Mouse (Mus musculus) adipocyte (in vitro differentiated cells): ENCODE data around the gene Nhlh2.

Experiments
- DNase-seq: peaks from one replicate; pipeline ENCODE4 v3.0.0-alpha.2; 2016; ENCODE audit warnings: low spot score

The Nhlh2 gene

DNA sequence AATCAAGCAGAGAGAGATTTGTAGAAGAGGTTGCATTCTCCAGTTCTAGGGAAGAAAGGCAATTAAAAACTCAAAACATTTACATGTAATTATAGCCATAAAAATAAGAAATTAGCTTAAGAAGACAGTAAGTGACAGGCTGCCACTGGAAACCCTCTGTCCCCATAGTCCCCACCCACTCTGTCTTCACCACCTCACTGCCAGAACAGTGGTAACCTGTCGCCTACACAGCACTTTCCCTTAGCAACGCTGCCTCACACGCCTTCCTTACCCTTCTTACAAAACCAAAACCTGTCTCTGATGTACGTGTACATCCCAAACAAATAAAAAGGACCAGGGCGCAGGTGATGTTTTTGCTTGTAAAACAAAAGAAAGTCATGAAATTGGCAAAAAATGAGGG is 15.8 kb downstream of the Nhlh2 start:
- DNase-seq: no peak

DNA sequence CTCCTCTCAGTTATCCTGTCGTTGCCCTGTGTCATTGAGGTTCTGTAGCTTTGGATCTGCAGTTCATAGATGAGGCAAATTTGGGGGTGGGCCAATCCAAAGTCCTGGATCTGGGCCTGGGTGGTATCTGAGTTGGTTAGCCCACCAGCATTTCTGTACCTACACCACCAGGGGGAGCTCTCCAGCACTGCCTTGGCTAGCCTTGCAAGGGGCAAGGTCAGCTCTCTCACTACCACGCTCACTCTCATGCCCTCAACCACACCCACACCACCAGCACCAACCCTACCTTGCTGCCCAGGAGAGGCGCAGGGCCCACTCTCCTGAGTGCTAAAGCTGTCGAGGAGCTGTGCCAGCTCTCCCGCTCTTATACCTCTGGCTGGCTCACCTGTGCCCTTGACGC is 18.0 kb downstream of the Nhlh2 start:
- peak; percentile 9 for DNase-seq

DNA sequence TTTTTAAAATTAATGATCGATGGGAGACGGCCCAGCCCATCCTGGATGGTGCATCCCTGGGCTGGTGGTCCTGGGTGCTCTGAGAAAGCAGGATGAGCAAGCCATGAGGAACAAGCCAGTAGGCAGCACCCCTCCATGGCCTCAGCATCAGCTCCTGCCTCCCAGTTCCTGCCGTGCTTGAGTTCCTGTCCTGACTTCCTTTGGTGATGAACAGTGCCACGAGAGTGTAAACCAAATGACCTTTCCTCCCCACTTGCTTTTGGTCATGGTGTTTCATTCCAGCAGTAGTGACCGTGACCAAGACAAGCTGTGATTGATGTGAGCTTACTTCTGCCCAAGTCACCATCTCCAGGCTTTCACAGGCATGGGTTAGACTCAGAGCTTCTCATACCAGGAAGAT is 27.9 kb downstream of the Nhlh2 start:
- no peak for DNase-seq

DNA sequence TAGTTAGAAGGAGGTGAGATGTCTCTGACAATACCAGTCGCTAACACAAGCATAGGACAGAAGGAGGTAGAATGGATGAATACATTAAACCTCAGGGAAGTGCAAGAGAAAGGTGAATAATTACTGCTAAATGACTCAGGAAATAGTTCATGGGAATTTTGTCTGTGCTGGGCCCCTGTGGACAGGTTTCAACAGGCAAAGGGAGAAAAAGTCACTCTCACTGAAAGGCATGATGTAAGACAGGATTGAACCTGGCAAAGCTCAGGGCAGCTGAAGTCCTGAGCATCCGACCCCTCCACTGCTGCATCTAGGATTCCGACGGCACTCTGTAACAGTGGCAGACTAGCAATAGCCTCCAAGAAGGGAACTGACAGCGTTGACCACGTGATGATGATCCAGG is 28.7 kb downstream of the Nhlh2 start:
- DNase-seq: no peak

DNA sequence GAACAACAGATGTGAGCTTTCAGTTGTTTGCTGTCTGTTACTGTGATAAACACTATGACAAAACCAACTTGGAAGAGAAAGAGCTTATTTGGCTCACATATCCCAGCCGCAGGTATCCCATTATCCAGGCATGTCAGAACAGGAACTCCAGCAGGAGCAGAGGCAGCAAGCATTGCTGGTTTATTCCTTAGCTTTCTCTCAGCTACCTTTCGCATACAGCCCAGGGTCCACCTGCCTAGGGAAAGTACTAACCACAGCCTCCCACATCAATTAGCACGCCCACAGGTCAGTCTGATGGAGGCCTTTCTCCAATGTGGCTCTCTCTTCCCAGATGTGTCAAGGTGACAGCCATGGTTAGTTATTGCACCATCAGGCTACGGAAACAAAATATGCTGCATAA is 31.8 kb downstream of the Nhlh2 start:
- DNase-seq: no peak

DNA sequence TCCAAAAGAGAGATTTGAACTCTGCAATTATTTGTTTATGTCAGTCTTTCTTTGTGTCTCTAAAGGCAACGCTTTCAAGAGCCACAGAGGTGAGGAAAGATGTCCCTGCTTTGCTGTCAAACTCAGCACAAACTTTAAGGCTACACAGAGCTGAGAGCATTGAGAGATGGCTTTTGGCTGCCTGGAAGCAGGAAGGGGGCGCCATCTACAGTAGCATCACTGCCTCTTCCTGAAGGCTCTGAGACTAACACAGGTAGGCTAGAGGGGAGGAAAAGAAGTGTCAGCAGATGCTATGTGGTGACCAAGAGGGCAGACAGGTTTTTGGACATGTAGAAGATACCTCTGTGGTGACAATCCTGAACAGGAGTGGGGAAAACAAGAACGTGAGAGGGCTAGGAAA is 35.2 kb downstream of the Nhlh2 start:
- no peak for DNase-seq

DNA sequence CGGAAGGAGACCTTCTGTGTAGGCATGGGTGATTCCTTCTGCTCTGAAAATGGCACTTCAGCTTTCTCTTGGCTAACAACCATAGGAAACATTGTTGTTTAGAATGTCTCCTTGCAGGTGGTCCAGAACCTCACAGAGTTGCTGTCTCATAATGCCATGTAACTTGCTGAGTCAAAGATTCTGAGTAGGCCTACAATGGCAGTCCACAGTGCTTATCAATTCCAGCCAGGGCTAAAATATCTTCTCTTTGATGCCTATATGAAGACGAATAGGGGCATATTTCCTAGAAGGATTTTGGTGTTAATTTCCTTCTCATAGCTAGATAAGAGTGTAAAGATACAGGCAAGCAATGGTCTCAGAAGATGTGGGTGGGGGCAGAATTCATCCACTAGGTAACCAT is 37.7 kb downstream of the Nhlh2 start:
- no peak for DNase-seq

DNA sequence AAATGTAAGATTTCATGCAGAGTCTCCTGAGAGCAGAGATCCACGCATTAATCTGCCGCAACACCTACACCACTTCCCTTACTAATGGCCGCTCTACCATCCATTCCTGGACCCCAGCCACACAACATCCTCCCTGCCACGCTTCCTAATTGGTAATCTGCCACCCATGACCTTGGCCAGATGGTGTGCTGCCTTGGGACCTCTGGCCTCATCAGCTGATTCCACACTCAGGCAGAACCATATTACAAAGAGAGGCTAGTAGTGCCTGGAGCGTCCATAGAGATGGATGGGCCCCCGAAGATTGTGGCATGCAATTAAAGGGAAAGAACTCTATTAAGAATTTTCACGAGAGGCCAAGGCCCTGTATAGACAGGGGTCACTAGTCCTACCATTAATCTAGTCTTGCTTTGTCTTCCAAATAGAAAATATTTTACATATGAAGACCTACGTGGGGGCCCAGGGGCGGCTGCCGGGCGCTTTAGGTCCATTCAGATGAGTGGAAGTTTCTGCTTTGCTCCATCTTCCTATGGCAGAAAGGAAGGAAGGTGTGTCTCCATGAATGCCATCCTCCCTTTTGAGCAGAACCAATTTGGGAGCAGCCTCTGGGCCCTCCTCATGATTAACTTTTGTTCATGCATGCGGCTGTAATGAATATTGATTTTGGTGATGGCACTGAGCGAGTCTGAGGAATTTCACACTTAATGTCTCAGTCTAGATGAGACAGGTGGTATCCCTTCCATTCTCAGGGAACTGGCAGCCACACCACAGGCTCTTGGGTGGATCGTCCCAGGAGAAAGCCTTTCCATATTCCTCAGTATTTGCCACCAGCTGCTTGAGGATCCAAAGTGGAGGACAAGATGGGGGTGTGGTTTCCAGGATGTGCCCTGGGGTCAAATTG is 39.6 kb downstream of the Nhlh2 start:
- no peak for DNase-seq

DNA sequence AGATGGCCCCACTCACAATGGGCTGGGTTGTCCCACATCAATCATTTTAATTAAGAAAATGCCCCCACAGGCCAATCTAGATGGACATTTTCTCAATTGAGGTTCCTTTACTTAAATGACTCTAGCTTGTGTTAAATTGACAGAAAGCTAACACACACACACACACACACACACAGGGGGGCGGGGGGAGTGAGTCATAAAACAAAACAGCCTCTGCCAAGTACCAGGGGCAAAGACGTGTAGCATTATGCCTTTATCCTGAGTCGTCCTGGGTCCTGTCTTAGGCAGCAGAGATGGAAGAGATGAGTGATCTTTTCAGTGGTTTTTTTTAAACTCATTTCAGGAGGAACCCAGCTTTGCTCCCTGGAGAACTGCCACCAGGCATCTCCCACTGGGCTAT is 42.2 kb downstream of the Nhlh2 start:
- DNase-seq: no peak

DNA sequence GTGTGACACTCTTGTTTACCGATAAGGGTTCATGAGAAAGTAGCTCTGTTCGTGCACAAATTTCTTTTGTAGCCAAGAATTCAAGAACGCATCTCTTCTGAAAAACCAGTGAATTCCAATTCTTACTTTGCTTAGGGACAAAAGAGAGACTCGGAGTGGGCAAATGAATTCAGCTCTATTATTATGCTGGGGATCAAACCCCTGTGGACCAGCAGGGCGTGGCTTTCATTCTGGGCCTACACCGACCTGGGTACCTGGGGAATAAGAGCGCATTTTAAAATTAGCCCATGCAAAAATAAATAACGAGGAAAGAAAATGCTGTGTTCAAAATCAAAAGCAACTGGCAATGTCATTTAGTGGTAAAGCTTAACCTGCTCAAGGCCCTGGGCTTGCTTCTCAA is 43.4 kb downstream of the Nhlh2 start:
- DNase-seq: no peak

DNA sequence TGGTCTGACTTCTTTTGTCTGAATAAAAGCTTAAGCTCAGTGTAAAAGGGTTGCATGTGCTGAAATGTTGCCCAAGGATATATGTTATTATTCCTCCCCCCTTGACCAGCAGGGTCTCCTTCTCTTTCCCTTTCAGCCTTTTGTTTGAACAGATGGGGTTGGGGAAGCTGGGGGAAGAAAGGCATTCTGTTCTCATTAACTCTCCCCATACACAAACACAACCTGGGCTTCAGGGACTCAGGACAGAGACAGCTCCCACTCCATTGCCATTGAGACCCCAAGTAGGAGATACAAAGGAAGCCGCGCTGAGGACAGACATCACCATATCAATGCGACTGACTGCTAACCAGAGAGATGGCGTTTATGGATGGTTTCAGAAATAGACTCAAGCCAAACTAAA is 46.0 kb downstream of the Nhlh2 start:
- DNase-seq: no peak

DNA sequence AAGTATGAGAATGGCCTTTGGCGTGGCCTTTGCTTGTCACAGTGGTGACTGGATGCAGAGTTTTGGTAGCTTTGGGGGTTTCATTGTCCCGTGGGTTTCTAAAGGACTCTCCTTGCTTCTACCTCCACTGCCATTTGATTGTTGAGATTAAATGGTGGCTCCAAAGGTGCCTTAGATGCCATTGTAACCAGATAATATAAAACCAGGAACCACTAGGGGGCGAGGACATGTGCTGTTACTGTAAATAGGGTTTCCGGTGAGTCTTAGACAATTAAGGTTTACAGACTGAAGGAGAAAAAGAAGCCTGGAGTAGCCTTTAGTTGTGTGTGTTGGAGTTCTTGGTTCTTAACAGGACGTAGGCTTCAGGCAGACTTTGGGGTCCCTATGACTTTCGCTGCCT is 50.2 kb downstream of the Nhlh2 start:
- DNase-seq: no peak

DNA sequence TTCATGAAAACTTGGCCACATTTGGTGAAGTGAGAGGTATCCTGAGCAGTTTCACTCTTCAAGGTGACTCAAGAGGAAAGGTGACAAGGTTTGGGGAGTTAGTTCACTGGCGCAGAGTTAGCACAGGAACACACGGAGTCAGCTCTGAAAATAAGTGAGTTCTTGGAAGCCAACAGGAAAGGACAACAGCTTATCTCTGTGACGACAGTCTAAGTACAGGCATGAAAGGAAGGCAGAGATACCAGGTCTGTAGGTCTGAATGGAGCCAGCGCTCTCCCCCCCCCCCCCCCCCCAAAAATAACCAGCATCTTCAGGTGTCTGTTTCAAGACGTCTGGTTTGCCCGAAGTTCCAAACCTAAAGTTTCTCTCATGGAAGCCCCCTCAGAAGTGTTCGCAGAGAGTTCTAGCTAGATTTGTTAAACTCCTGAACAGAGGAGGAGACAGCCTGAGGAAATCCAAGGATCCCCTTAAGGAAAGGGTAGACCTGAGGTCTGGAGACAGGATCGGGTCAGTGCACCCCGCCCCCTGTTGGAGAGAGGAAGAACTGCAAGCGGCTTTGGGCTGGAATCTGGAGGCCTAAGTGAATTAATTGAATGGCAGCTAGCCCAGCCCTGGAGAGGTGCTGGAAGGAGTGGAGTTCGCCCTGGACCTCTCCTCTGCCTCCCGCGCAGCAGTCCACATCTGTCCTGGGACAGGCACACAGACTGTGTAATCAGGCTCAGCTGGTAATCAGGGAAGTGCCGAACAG is 52.2 kb downstream of the Nhlh2 start:
- DNase-seq: peak; percentile 65

DNA sequence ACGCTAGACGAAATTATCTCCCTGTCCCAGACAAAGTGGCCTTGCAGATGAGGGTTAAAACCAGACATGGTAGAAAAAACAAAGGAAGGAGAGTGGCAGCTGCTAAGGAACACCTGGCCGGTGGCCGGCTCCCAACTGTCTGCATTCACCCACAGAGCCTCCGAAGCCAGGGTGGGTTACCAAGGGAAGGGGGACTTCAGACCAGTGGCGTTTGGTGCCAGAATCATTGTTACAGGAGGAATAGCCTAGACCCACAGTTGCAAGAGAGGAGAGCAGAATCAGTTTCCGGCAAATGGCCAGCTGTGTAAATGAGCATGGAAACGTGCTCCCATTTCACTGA is 52.8 kb downstream of the Nhlh2 start:
- no peak for DNase-seq

DNA sequence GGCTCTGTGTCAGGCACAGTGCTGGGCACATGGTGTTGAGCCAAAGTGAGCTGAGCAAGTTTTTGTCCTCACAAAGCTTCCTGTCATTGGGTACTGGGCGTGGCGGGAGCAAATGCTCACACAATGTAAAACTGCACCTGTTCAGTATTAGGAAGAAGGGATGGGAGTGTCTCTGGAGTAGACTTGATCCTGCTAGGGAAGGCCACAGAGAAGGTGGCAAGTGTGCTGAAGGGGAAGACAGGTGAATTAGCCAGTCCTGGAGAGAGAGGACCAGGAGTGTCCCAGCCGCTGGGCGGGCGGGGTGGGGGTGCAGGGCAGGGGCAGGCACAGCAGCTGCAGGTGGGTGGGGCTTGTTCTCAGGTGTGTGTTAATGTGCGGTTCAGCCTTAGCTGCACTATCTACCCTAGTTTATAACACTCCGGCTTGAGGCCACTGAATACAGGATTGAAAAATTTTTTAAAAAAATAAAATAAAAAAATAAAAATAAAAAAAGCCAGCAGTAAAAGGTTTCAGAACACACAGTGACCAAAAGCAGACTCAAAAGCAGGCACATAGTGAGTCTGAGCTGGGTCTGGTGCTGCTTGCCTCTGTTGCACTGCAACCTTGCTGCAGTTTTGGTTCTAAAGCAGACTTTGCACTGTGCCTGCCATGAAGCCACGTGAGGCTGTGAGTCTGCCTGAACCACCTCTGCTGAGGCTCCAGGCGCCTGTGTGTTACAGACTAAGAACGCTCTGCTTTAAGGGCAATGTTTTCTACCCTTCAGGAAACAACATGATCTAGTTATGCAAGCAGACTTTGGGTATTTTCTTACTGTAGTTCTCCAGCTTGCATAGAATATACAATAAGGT is 53.6 kb downstream of the Nhlh2 start:
- no peak for DNase-seq

DNA sequence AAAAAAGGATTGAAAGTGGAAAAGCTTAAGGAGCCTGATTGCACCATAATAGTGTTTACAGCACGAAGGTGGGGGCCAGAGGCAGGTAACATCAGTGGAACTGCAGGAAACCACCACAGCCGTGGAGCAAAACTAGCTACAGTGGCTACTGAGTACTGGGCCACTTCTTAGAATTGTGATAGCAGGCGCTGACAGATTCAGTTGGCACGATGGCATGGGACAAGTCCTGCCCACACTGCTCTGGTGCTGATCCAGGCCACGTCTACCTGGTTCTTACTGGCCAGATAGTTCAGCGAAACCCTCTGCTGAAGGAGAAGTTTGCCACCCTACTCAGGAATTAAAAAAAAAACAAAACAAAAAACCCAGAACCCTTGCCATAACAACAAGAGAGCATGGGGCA is 54.7 kb downstream of the Nhlh2 start:
- DNase-seq: no peak
